Mouse (Mus musculus): Measurements from ENCODE around the gene Ankrd42. TPM values are rescaled to one million over a fixed set of nuclear protein-coding genes. Genes with fewer than 3 reads are reported as not detected.

The Ankrd42 gene
- polyA plus RNA-seq, 1 experiment, result 140 TPM

DNA sequence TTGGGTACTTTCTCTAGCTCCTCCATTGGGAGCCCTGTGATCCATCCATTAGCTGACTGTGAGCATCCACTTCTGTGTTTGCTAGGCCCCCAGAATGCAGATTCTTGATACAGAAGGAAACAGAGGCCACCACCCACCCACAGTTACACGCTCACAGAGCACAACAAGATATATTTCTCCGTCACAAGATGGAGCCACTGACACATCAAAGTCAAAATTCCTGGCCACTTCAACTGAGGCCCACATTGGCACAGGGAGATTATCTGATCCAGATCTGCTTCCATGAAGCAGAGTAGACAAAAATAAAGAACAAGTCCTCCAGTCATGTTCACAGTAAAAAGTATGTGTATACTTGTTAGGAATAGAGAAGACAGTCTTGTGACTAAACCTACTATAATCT is 6.8 kb downstream of the Ankrd42 start:
- Histone ChIP-seq H3K4me3 (ENCODE audit: control insufficient read depth, low read depth, low read length) (no peak overlapping the region), H3K36me3 (ENCODE audit: control insufficient read depth, insufficient read depth, low read length) (no peaks in the 10 kb centered on the region), H3K4me1 (ENCODE audit: control insufficient read depth, insufficient read depth, low read length) (no peaks in the 10 kb centered on the region), H3K27me3 (ENCODE audit: control insufficient read depth, insufficient read depth, low read length) (no peaks in the 10 kb centered on the region), H3K27ac (ENCODE audit: control insufficient read depth, insufficient read depth, low read depth, low read length) (no peak overlapping the region)
- TF ChIP-seq POLR2A (IDR thresholded peaks at IDR 0.05; ENCODE audit: control insufficient read depth, low read depth, low read length), result no peak
- no peak for TF ChIP-seq CTCF (IDR thresholded peaks at IDR 0.05; ENCODE audit: control insufficient read depth, insufficient read depth, insufficient replicate concordance, low read depth, low read length)

DNA sequence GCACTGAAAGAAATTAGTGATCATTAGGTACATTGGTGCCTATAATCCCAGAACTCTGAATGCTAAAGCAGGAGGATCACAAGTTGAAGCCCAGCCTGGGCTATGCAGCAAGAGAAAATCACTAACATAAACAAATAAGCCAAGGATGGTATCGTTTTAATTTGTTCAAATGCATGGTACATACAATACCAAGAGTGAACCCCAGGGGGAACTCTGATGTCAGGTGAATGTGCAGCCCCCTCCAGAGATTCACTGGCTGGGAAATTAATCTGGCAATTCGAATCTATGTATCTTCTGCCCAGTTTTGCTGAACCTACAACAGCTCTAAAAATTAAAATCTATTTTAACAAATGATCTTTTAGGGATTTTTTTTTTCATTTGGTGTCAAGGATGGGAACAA is 12.5 kb downstream of the Ankrd42 start:
- H3K36me3 ChIP-seq (ENCODE audit: control insufficient read depth, insufficient read depth, low read length), result no peaks in the 10 kb centered on the region; the same call in 1 of the 2 replicates
- H3K27me3 ChIP-seq (ENCODE audit: control insufficient read depth, insufficient read depth, low read length), result no peaks in the 10 kb centered on the region
- TF ChIP-seq POLR2A (IDR thresholded peaks at IDR 0.05; ENCODE audit: control insufficient read depth, low read depth, low read length), result no peak
- TF ChIP-seq CTCF (IDR thresholded peaks at IDR 0.05; ENCODE audit: control insufficient read depth, insufficient read depth, insufficient replicate concordance, low read depth, low read length), result no peak
- H3K4me3 ChIP-seq (ENCODE audit: control insufficient read depth, low read depth, low read length), result no peak overlapping the region
- no peaks in the 10 kb centered on the region for H3K4me1 ChIP-seq (ENCODE audit: control insufficient read depth, insufficient read depth, low read length)
- H3K27ac ChIP-seq (ENCODE audit: control insufficient read depth, insufficient read depth, low read depth, low read length), result no peak overlapping the region

DNA sequence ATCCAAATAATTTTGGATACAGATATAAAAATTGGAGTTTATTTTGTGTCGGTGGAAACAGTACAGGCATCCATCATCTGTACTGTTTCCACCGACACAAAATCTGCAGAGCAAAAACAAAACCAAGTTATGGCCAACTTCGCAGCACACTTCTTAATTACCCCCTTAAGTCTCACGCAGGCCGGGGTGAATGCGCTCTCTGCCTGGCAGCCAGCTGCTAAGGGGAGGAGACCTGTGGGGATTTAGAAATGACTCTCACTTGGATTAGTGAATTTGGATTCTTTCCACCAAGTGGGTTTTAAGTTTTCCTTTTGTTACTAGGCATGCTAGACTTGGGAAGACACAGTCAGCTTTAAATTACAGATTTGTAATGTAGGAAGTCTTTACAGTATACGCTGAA is 26.1 kb downstream of the Ankrd42 start:
- Histone ChIP-seq H3K4me1 (ENCODE audit: control insufficient read depth, insufficient read depth, low read length) (no peaks in the 10 kb centered on the region), H3K36me3 (ENCODE audit: control insufficient read depth, insufficient read depth, low read length) (no peaks in the 10 kb centered on the region; the same call in none of the 2 replicates), H3K27me3 (ENCODE audit: control insufficient read depth, insufficient read depth, low read length) (no peaks in the 10 kb centered on the region), H3K4me3 (ENCODE audit: control insufficient read depth, low read depth, low read length) (no peak overlapping the region), H3K27ac (ENCODE audit: control insufficient read depth, insufficient read depth, low read depth, low read length) (no peak overlapping the region)
- no peak for TF ChIP-seq CTCF (IDR thresholded peaks at IDR 0.05; ENCODE audit: control insufficient read depth, insufficient read depth, insufficient replicate concordance, low read depth, low read length)
- TF ChIP-seq POLR2A (IDR thresholded peaks at IDR 0.05; ENCODE audit: control insufficient read depth, low read depth, low read length), result no peak

DNA sequence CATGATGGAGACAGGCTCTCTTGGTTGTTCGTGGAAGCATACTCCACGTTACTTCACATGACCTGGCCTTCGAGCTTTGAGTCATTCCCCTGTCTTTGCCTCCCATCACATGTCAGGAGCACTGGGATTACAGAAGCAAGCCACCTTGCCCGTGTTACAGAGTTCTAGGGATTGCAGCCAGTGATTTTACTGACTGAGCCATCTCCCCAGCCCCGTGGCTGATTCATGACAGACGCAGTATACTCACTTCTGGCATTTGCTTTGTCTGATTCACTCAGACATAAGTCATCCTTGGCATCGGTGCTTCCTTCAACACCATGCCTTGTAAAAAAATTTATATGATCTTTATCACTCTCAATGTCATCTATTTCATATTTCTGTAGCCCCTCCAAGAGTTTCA is 32.0 kb downstream of the Ankrd42 start:
- no peak overlapping the region for H3K4me3 ChIP-seq (ENCODE audit: control insufficient read depth, low read depth, low read length)
- H3K4me1 ChIP-seq (ENCODE audit: control insufficient read depth, insufficient read depth, low read length), result no peaks in the 10 kb centered on the region
- no peak for TF ChIP-seq CTCF (IDR thresholded peaks at IDR 0.05; ENCODE audit: control insufficient read depth, insufficient read depth, insufficient replicate concordance, low read depth, low read length)
- TF ChIP-seq POLR2A (IDR thresholded peaks at IDR 0.05; ENCODE audit: control insufficient read depth, low read depth, low read length), result no peak
- no peaks in the 10 kb centered on the region for H3K27me3 ChIP-seq (ENCODE audit: control insufficient read depth, insufficient read depth, low read length)
- H3K27ac ChIP-seq (ENCODE audit: control insufficient read depth, insufficient read depth, low read depth, low read length), result no peak overlapping the region
- no peaks in the 10 kb centered on the region; the same call in none of the 2 replicates for H3K36me3 ChIP-seq (ENCODE audit: control insufficient read depth, insufficient read depth, low read length)

DNA sequence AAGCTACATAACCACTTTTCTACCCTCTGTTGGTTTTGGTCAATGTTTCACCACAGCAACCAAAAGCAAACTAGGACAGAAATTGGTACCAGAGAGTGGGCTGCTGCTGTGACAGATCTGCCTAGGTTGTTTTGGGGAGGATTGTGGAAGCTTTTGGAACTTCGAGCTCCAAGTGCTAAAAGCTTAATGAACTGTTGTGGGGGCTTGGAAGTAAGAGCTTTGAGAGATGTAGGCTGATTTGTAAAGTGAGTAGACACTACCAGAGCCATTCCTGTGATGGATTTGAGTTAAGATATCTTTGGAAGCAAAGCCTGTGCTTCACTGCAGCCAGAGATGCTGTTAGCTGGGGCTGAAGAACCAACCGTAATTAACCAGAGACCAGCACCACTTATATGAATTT is 46.1 kb downstream of the Ankrd42 start:
- no peaks in the 10 kb centered on the region for H3K4me1 ChIP-seq (ENCODE audit: control insufficient read depth, insufficient read depth, low read length)
- TF ChIP-seq CTCF (IDR thresholded peaks at IDR 0.05; ENCODE audit: control insufficient read depth, insufficient read depth, insufficient replicate concordance, low read depth, low read length), result no peak
- no peak for TF ChIP-seq POLR2A (IDR thresholded peaks at IDR 0.05; ENCODE audit: control insufficient read depth, low read depth, low read length)

DNA sequence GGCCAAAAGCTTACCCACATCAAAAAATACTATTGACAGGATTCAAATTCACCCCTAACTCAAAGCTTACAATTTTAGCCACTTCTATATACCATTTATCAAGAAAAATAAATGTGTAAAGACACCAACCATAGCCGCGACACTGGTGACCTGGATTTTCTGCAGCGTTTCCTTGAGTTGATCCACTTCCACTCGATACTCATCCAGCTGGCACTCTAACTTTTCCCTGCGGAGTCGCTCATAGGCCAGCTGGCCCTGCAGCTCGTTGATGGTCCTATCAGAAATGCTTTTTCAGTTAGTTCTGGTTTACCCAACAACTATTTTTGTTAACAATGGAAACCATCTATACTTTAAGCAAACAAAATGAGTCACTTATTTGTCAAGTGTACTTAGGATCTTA is 47.0 kb downstream of the Ankrd42 start:
- TF ChIP-seq CTCF (IDR thresholded peaks at IDR 0.05; ENCODE audit: control insufficient read depth, insufficient read depth, insufficient replicate concordance, low read depth, low read length), result no peak
- H3K27me3 ChIP-seq (ENCODE audit: control insufficient read depth, insufficient read depth, low read length), result no peaks in the 10 kb centered on the region
- no peaks in the 10 kb centered on the region for H3K4me1 ChIP-seq (ENCODE audit: control insufficient read depth, insufficient read depth, low read length)
- no peaks in the 10 kb centered on the region; the same call in 1 of the 2 replicates for H3K36me3 ChIP-seq (ENCODE audit: control insufficient read depth, insufficient read depth, low read length)
- no peak overlapping the region for H3K4me3 ChIP-seq (ENCODE audit: control insufficient read depth, low read depth, low read length)
- H3K27ac ChIP-seq (ENCODE audit: control insufficient read depth, insufficient read depth, low read depth, low read length), result no peak overlapping the region

More for the DNA sequence above, 46.1 kb downstream of the Ankrd42 start:
- no peak overlapping the region for H3K4me3 ChIP-seq (ENCODE audit: control insufficient read depth, low read depth, low read length)
- H3K27me3 ChIP-seq (ENCODE audit: control insufficient read depth, insufficient read depth, low read length), result no peaks in the 10 kb centered on the region
- H3K27ac ChIP-seq (ENCODE audit: control insufficient read depth, insufficient read depth, low read depth, low read length), result no peak overlapping the region
- no peaks in the 10 kb centered on the region; the same call in 1 of the 2 replicates for H3K36me3 ChIP-seq (ENCODE audit: control insufficient read depth, insufficient read depth, low read length)

DNA sequence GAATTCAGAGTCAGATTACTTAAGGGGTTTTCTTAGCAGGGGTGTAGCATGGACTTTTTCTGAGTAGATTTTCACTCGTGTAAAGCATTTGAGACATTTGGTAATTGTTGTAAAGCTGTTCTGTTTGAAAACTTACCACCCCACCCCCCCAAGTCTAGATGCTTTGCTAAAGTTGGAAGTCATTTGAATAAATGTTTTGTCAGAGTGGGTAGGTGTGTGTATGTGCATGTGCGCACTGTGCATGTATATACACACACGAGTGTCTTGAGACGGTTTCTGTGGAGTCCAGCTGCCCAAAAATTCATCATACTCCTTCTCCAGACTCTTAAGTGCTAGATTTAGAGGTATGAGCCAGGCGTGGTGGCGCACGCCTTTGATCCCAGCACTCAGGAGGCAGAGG is 53.4 kb downstream of the Ankrd42 start:
- Histone ChIP-seq H3K4me3 (ENCODE audit: control insufficient read depth, low read depth, low read length) (no peak overlapping the region), H3K27ac (ENCODE audit: control insufficient read depth, insufficient read depth, low read depth, low read length) (no peak overlapping the region), H3K4me1 (ENCODE audit: control insufficient read depth, insufficient read depth, low read length) (no peaks in the 10 kb centered on the region), H3K27me3 (ENCODE audit: control insufficient read depth, insufficient read depth, low read length) (no peaks in the 10 kb centered on the region), H3K36me3 (ENCODE audit: control insufficient read depth, insufficient read depth, low read length) (no peaks in the 10 kb centered on the region; the same call in 1 of the 2 replicates)
- TF ChIP-seq POLR2A (IDR thresholded peaks at IDR 0.05; ENCODE audit: control insufficient read depth, low read depth, low read length) (no peak), CTCF (IDR thresholded peaks at IDR 0.05; ENCODE audit: control insufficient read depth, insufficient read depth, insufficient replicate concordance, low read depth, low read length) (no peak)
